Mouse (Mus musculus) liver, embryonic 18 days (tissue): ENCODE measurements around the gene Olfr872. TPM values are rescaled to one million over a fixed set of nuclear protein-coding genes. Genes with fewer than 3 reads are reported as not detected.

Experiments used
- polyA plus RNA-seq: library from polyadenylated mRNA; depleted of rRNA; stranded (reverse); fragments of >200 nt; gene quantifications from 2 replicates; pipeline ENCODE4 v1.2.3, GENCODE M21; 2012; rRNA removed

Gene Olfr872
- not detected in 2 replicates for polyA plus RNA-seq

GRCm38 (mm10) chr9:20236819-20237218 lies at the start of gene Olfr872:
Gene Olfr872 (plus strand): TSS chr9:20237119.

GRCm38 (mm10) chr9:20211907-20212306 lies 25.0 kb upstream of the Olfr872 start, which contains the start of gene Olfr871:
Gene Olfr871 (plus strand): TSS chr9:20212207.

GRCm38 (mm10) chr9:20282051-20282450 lies 45.1 kb downstream of the Olfr872 start, which contains the start of gene Olfr39:
Gene Olfr39 (plus strand): TSS chr9:20282351.

GRCm38 (mm10) chr9:20298232-20298631 lies 61.3 kb downstream of the Olfr872 start, which contains the start of gene Olfr873:
Gene Olfr873 (plus strand): TSS chr9:20298532.

Other genes with a start within 250 kb of the Olfr872 start
- not detected in 2 replicates for gene Olfr866, start 209.1 kb upstream of the Olfr872 start, polyA plus RNA-seq
- not detected in 2 replicates for gene Olfr867, start 179.6 kb upstream of the Olfr872 start, polyA plus RNA-seq
- not detected in 2 replicates for gene Olfr868, start 138.5 kb upstream of the Olfr872 start, polyA plus RNA-seq
- not detected in 2 replicates for gene Olfr869, start 108.1 kb upstream of the Olfr872 start, polyA plus RNA-seq
- not detected in 2 replicates for gene Olfr870, start 63.1 kb upstream of the Olfr872 start, polyA plus RNA-seq
- not detected in 2 replicates for gene Olfr871, start 24.9 kb upstream of the Olfr872 start, polyA plus RNA-seq
- gene Olfr39, start 45.2 kb downstream of the Olfr872 start, polyA plus RNA-seq = not detected in 2 replicates
- not detected in 2 replicates for gene Olfr873, start 61.4 kb downstream of the Olfr872 start, polyA plus RNA-seq
- not detected in 2 replicates for gene Olfr18, start 99.0 kb downstream of the Olfr872 start, polyA plus RNA-seq
- 4.4 and 4.8 TPM in 2 replicates for gene Zfp560, start 148.1 kb downstream of the Olfr872 start, polyA plus RNA-seq
- gene Zfp26, start 223.0 kb downstream of the Olfr872 start, polyA plus RNA-seq = 1.7 and 1.8 TPM in 2 replicates